Mouse (Mus musculus) heart, embryonic 16.5 days (tissue): Measurements from ENCODE around the gene Tecpr1. TPM values are rescaled to one million over a fixed set of nuclear protein-coding genes. Genes with fewer than 3 reads are reported as not detected.

ENCODE experiments used
- ATAC-seq: fragments of 200-750 bp; cut with Nextera tagmentation; replicated peaks from 2 replicates; pipeline ENCODE4 v1.8.0; 2017; ENCODE audit warnings: moderate number of reproducible peaks; ENCODE audit not compliant: insufficient read depth, low FRiP score; ENCODE audit errors: extremely low read depth
- H3K27ac ChIP-seq: fragments of 300-500 bp; sonication (generic); 2 replicates; pipeline ENCODE4 v1.5.1; 2014; ENCODE audit warnings: mild to moderate bottlenecking, low read length, control low read depth, moderate library complexity
- H3K27me3 ChIP-seq: fragments of 300-500 bp; sonication (generic); 2 replicates; pipeline ENCODE4 v1.6.1; 2014; ENCODE audit warnings: low read length, mixed read lengths; ENCODE audit not compliant: control insufficient read depth, insufficient read depth
- H3K36me3 ChIP-seq: fragments of 300-500 bp; sonication (generic); 2 replicates; pipeline ENCODE4 v1.6.1; 2014; ENCODE audit not compliant: control insufficient read depth, insufficient read depth
- H3K4me1 ChIP-seq: fragments of 300-500 bp; sonication (generic); 2 replicates; pipeline ENCODE4 v1.6.1; 2014; ENCODE audit warnings: low read length, mixed read lengths; ENCODE audit not compliant: control insufficient read depth, insufficient read depth
- H3K4me2 ChIP-seq: fragments of 300-500 bp; sonication (generic); 2 replicates; pipeline ENCODE4 v1.6.1; 2014; ENCODE audit warnings: low read depth, mild to moderate bottlenecking, control low read depth, low read length
- H3K4me3 ChIP-seq: fragments of 300-500 bp; sonication (generic); 2 replicates; pipeline ENCODE4 v1.5.1; 2014; ENCODE audit warnings: mild to moderate bottlenecking, control low read depth, low read length
- H3K9ac ChIP-seq: fragments of 300-500 bp; sonication (generic); 2 replicates; pipeline ENCODE4 v1.6.1; 2014; ENCODE audit warnings: low read length, control low read depth
- H3K9me3 ChIP-seq: fragments of 300-500 bp; sonication (generic); replicated peaks from 2 replicates; pipeline ENCODE4 v1.6.1; 2016; ENCODE audit warnings: low read length; ENCODE audit not compliant: control insufficient read depth
- WGBS: fragments of 180-500 bp; shearing (Covaris S2); extraction: QIAGEN DNeasy Blood & Tissue Kit; methylation state at CpG from one replicate; pipeline ENCODE4 v1.1.7; 2014; 5-methylcytosine and 5-hydroxymethylcytosine counted together
- polyA plus RNA-seq: library from polyadenylated mRNA; unstranded; fragments of >200 nt; fragmentation: Nextera tagmentation; extraction: Ambion mirVana; gene quantifications from 2 replicates; pipeline ENCODE4 v1.2.1, GENCODE M21; 2015

Gene Tecpr1
- polyA plus RNA-seq, 1 experiment from 2014 or later: 18.3 TPM

- no peak for ATAC-seq
- H3K9me3 ChIP-seq: no peaks in the 10 kb centered on the region
- H3K4me3 ChIP-seq: no peak overlapping the region
- no peak overlapping the region for H3K9ac ChIP-seq
- 91% methylated on average over 7 of the region's 7 CpGs for WGBS
- H3K36me3 ChIP-seq: peaks cover 16% of the 10 kb centered on the region
- no peak overlapping the region for H3K4me2 ChIP-seq
- H3K27ac ChIP-seq: no peak overlapping the region
- peaks cover 10% of the 10 kb centered on the region for H3K4me1 ChIP-seq
- no peaks in the 10 kb centered on the region for H3K27me3 ChIP-seq
These were observed 42.2 kb downstream of the Tecpr1 start for GRCm38 (mm10) chr5:144181249-144181648.

- no peak overlapping the region for H3K9ac ChIP-seq
- no peaks in the 10 kb centered on the region for H3K9me3 ChIP-seq
- peaks cover 9% of the 10 kb centered on the region for H3K4me1 ChIP-seq
- WGBS: 65% methylated on average over 6 of the region's 6 CpGs
- H3K4me2 ChIP-seq: no peak overlapping the region
- H3K36me3 ChIP-seq: peaks cover 27% of the 10 kb centered on the region
- no peak overlapping the region for H3K27ac ChIP-seq
- no peak for ATAC-seq
- H3K4me3 ChIP-seq: no peak overlapping the region
- no peaks in the 10 kb centered on the region for H3K27me3 ChIP-seq
These were observed 45.2 kb downstream of the Tecpr1 start for GRCm38 (mm10) chr5:144178216-144178615.

- 92% methylated on average over 18 of the region's 18 CpGs for WGBS
- peaks cover 41% of the 10 kb centered on the region for H3K36me3 ChIP-seq
These were observed 49.8 kb downstream of the Tecpr1 start for GRCm38 (mm10) chr5:144173648-144174047.

GRCm38 (mm10) chr5:144169275-144169975 is 54.0 kb downstream of the Tecpr1 start:
- peaks cover 27% of the 10 kb centered on the region for H3K36me3 ChIP-seq
- no peak overlapping the region for H3K4me3 ChIP-seq
- no peaks in the 10 kb centered on the region for H3K4me1 ChIP-seq
- no peak overlapping the region for H3K4me2 ChIP-seq
- H3K9ac ChIP-seq: no peak overlapping the region
- H3K9me3 ChIP-seq: no peaks in the 10 kb centered on the region
- no peak for ATAC-seq
- 87% methylated on average over 8 of the region's 8 CpGs for WGBS
- H3K27me3 ChIP-seq: no peaks in the 10 kb centered on the region
- H3K27ac ChIP-seq: no peak overlapping the region

More at GRCm38 (mm10) chr5:144173648-144174047, 49.8 kb downstream of the Tecpr1 start:
- H3K9me3 ChIP-seq: no peaks in the 10 kb centered on the region
- H3K9ac ChIP-seq: no peak overlapping the region
- H3K4me2 ChIP-seq: no peak overlapping the region
- ATAC-seq: no peak
- no peaks in the 10 kb centered on the region for H3K4me1 ChIP-seq
- no peak overlapping the region for H3K27ac ChIP-seq
- no peak overlapping the region for H3K4me3 ChIP-seq
- no peaks in the 10 kb centered on the region for H3K27me3 ChIP-seq

- Histone ChIP-seq H3K9me3 (no peaks in the 10 kb centered on the region), H3K4me3 (no peak overlapping the region), H3K9ac (no peak overlapping the region), H3K27me3 (no peaks in the 10 kb centered on the region), H3K4me2 (no peak overlapping the region), H3K27ac (no peak overlapping the region), H3K36me3 (peaks cover 13% of the 10 kb centered on the region; the same call in 1 of the 2 replicates), H3K4me1 (no peaks in the 10 kb centered on the region)
- ATAC-seq: no peak
- WGBS: 63% methylated on average over 3 of the region's 3 CpGs
These were observed 57.7 kb downstream of the Tecpr1 start for GRCm38 (mm10) chr5:144165756-144166155.

- peaks cover 7% of the 10 kb centered on the region; the same call in 1 of the 2 replicates for H3K36me3 ChIP-seq
- H3K4me3 ChIP-seq: no peak overlapping the region
- H3K4me2 ChIP-seq: no peak overlapping the region
- no peak overlapping the region for H3K27ac ChIP-seq
- no peak overlapping the region for H3K9ac ChIP-seq
- ATAC-seq: no peak
- WGBS: 68% methylated on average over 10 of the region's 10 CpGs
- no peaks in the 10 kb centered on the region for H3K9me3 ChIP-seq
- H3K4me1 ChIP-seq: peaks cover 8% of the 10 kb centered on the region
- no peaks in the 10 kb centered on the region for H3K27me3 ChIP-seq
These were observed 60.5 kb downstream of the Tecpr1 start for GRCm38 (mm10) chr5:144162813-144163517.

GRCm38 (mm10) chr5:144162080-144162812 is 61.2 kb downstream of the Tecpr1 start:
- H3K4me3 ChIP-seq: no peak overlapping the region
- no peak overlapping the region for H3K9ac ChIP-seq
- H3K4me2 ChIP-seq: no peak overlapping the region
- H3K36me3 ChIP-seq: peaks cover 10% of the 10 kb centered on the region
- no peaks in the 10 kb centered on the region for H3K27me3 ChIP-seq
- ATAC-seq: no peak
- WGBS: 77% methylated on average over 5 of the region's 5 CpGs
- H3K4me1 ChIP-seq: peaks cover 11% of the 10 kb centered on the region
- H3K27ac ChIP-seq: no peak overlapping the region
- no peaks in the 10 kb centered on the region for H3K9me3 ChIP-seq

GRCm38 (mm10) chr5:144159137-144159536 is 64.3 kb downstream of the Tecpr1 start:
- Histone ChIP-seq H3K4me3 (no peak overlapping the region), H3K4me2 (no peak overlapping the region), H3K9ac (no peak overlapping the region), H3K9me3 (no peaks in the 10 kb centered on the region), H3K4me1 (peaks cover 14% of the 10 kb centered on the region), H3K27ac (peak overlapping the region; percentile 61), H3K36me3 (peaks cover 3% of the 10 kb centered on the region; the same call in 1 of the 2 replicates), H3K27me3 (no peaks in the 10 kb centered on the region)
- ATAC-seq: no peak
- 88% methylated on average over 8 of the region's 8 CpGs for WGBS
